Mouse (Mus musculus) hindbrain, postnatal 0 days (tissue): Measurements from ENCODE around the gene Eps15. TPM values are rescaled to one million over a fixed set of nuclear protein-coding genes. Genes with fewer than 3 reads are reported as not detected.
A peak's percentile ranks its signal among the peaks of the same experiment; 100 is the strongest.

Source experiments
- ATAC-seq: fragments of 200-750 bp; cut with Nextera tagmentation; 2 replicates; pipeline ENCODE4 v1.8.0; 2017; ENCODE audit warnings: mild to moderate bottlenecking, moderate TSS enrichment, moderate library complexity
- DNase-seq: peaks from one replicate; pipeline ENCODE4 v3.0.0-alpha.2; 2015; ENCODE audit warnings: low spot score
- H3K27ac ChIP-seq: fragments of 300-500 bp; sonication (generic); 2 replicates; pipeline ENCODE4 v1.5.1; 2014; ENCODE audit warnings: mild to moderate bottlenecking
- H3K27me3 ChIP-seq: fragments of 300-500 bp; sonication (generic); 2 replicates; pipeline ENCODE4 v1.6.1; 2014; ENCODE audit warnings: low read length, mixed read lengths; ENCODE audit not compliant: insufficient read depth
- H3K36me3 ChIP-seq: fragments of 300-500 bp; sonication (generic); 2 replicates; pipeline ENCODE4 v1.6.1; 2014; ENCODE audit warnings: low read length, mixed read lengths; ENCODE audit not compliant: insufficient read depth
- H3K4me1 ChIP-seq: fragments of 300-500 bp; sonication (generic); 2 replicates; pipeline ENCODE4 v1.6.1; 2014; ENCODE audit warnings: antibody characterized with exemption, low read length, mixed read lengths; ENCODE audit not compliant: insufficient read depth
- H3K4me2 ChIP-seq: fragments of 300-500 bp; sonication (generic); 2 replicates; pipeline ENCODE4 v1.6.1; 2014; ENCODE audit warnings: low read depth, mild to moderate bottlenecking, low read length, moderate library complexity, mixed read lengths
- H3K4me3 ChIP-seq: fragments of 300-500 bp; sonication (generic); 2 replicates; pipeline ENCODE4 v1.5.1; 2014; ENCODE audit warnings: low read length
- H3K9ac ChIP-seq: fragments of 300-500 bp; sonication (generic); replicated peaks from 2 replicates; pipeline ENCODE4 v1.6.1; 2014; ENCODE audit warnings: mild to moderate bottlenecking, low read length, moderate library complexity, mixed read lengths
- H3K9me3 ChIP-seq: fragments of 300-500 bp; sonication (generic); 2 replicates; pipeline ENCODE4 v1.6.1; 2016; ENCODE audit warnings: low read length, mixed read lengths
- CTCF ChIP-seq: IDR thresholded peaks from 2 replicates; pipeline ENCODE4 v1.5.1; 2016; ENCODE audit warnings: antibody characterized with exemption, control low read depth, low read depth
- WGBS: fragments of 180-500 bp; shearing (Covaris S2); extraction: QIAGEN DNeasy Blood & Tissue Kit; methylation state at CpG from one replicate; pipeline ENCODE4 v1.1.7; 2014; 5-methylcytosine and 5-hydroxymethylcytosine counted together
- polyA plus RNA-seq: library from polyadenylated mRNA; unstranded; fragments of >200 nt; fragmentation: Nextera tagmentation; extraction: Ambion mirVana; gene quantifications from 2 replicates; pipeline ENCODE4 v1.2.1, GENCODE M21; 2015
- total RNA-seq: library from RNA; depleted of rRNA; stranded (reverse); fragments of >200 nt; gene quantifications from 2 replicates; pipeline ENCODE4 v1.2.3, GENCODE M21; 2014; rRNA removed

Gene Eps15
- 68.8 and 73.0 TPM in 2 replicates for total RNA-seq
- polyA plus RNA-seq = 57.4 and 58.1 TPM in 2 replicates

DNA sequence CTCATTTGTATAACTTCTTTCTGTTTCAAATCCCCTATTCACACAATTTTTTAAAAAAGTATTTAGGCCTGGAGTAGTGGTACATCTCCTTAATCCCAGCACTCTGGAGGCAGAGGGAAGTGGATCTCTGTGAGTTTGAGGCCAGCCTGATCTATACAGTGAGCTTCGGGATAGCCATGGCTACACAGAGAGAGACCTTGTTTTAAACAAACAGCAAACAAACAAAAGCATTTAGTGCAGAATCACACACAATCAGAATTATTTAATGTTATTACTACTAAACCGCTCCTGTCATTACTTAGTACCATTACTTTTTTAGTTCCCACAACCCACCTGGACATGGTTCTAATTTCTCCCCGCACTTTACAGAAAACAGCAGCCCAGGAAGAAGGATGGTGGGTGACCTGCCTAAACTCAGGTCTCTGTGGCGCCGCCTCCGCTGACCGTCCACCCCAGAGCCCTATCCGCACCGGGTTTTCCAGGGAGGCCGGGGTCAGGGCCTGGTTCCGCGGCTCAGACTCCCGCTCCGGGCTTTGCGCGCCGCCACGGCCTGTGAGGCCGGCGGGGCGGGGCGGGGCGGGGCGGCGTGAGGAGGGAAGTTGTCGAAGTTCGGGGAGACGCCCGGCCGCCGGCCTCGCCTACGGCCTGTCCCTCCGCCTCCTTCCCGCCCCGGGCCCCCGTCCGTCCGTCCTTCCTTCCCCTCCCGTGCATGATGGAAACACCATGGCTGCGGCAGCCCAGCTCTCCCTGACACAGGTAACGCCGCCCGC, at the start of gene Eps15:
Eps15 (plus strand) TSS at position 580 of the 770 bp plus-strand sequence.
- ATAC-seq = peak; percentile 96

DNA sequence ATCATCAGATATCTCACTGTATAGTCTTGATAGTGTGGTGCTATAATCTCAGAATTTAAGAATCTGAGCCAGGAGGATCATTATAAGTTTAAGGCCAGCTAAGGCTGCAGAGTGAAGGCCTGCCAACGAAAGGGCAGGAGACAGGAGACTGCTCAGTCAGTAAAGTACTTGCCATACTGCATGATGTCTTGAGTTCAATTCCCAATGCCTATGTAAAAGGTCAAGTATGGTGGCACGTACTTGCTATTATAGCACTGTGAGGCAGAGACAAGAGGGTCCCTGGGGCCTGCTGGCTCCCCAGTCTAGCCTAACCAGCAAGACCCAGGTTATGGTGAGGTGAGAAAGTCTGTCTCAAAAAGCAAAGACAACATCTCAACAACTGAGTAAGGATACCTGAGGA, 45.9 kb upstream of the Eps15 start, which contains the start of gene Calr4:
Calr4 (plus strand) TSS at position 301 of the 400 bp plus-strand sequence.
- no peak within 1 kb of the TSS for H3K4me3 ChIP-seq
- no peaks in the 10 kb centered on the region for H3K36me3 ChIP-seq
- H3K4me2 ChIP-seq = no peak within 1 kb of the TSS
- H3K27me3 ChIP-seq = no peaks in the 10 kb centered on the region
- TF ChIP-seq CTCF = no peak
- no peaks in the 10 kb centered on the region for H3K9me3 ChIP-seq
- ATAC-seq (no peak), DNase-seq (no peak)
- peaks cover 5% of the 10 kb centered on the region for H3K4me1 ChIP-seq
- no peak within 1 kb of the TSS for H3K9ac ChIP-seq
- 79% methylated on average over 2 of the region's 2 CpGs for WGBS
- H3K27ac ChIP-seq = peak within 1 kb of the TSS; percentile 17; the same call in 1 of the 2 replicates

More for the DNA sequence above, at the start of gene Eps15:
- peak; percentile 92 for DNase-seq
- Histone ChIP-seq H3K9me3 (no peaks in the 10 kb centered on the region), H3K27ac (peak within 1 kb of the TSS; percentile 69), H3K27me3 (no peaks in the 10 kb centered on the region), H3K4me2 (peak within 1 kb of the TSS; percentile 57), H3K9ac (peak within 1 kb of the TSS; percentile 70), H3K4me3 (peak within 1 kb of the TSS; percentile 87), H3K36me3 (no peaks in the 10 kb centered on the region), H3K4me1 (no peaks in the 10 kb centered on the region)
- WGBS = 4% methylated on average over 25 of the region's 44 CpGs
- TF ChIP-seq CTCF = no peak

DNA sequence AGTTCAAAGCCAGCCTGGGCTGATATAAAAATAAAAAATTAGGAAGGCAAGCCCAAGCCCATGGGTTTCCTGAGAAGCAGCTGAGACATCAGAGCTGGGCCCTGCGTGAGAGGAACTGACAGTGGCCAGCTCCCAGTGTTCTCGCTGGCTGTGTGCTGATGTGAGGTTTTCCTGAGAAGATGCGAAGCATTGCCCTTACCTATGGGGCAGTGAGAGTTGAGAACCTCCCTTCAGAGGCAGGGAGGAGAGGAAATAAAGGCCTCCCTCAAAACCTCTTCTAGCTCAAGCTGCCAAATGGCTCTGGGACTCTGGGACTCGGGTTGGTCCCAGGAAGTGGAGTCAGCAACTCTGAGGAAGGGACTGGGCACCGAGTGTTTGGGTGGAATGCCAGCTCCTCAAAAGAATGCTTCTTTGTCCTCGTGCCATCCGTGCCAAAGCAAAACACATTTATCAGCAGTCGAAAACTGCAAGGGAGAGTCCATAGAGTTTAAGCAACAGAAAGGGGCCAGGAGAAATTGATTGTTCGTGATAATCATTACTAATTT, 45.2 kb upstream of the Eps15 start:
- Histone ChIP-seq H3K36me3 (no peaks in the 10 kb centered on the region), H3K27ac (peak overlapping the region; percentile 17; the same call in 1 of the 2 replicates), H3K9me3 (no peaks in the 10 kb centered on the region), H3K4me3 (no peak overlapping the region), H3K9ac (no peak overlapping the region), H3K27me3 (no peaks in the 10 kb centered on the region), H3K4me1 (peaks cover 5% of the 10 kb centered on the region), H3K4me2 (no peak overlapping the region)
- no peak for TF ChIP-seq CTCF
- 41% methylated on average over 9 of the region's 9 CpGs for WGBS
- peak; percentile 65; the same call in 1 of the 2 replicates for ATAC-seq
- peak; percentile 65 for DNase-seq

DNA sequence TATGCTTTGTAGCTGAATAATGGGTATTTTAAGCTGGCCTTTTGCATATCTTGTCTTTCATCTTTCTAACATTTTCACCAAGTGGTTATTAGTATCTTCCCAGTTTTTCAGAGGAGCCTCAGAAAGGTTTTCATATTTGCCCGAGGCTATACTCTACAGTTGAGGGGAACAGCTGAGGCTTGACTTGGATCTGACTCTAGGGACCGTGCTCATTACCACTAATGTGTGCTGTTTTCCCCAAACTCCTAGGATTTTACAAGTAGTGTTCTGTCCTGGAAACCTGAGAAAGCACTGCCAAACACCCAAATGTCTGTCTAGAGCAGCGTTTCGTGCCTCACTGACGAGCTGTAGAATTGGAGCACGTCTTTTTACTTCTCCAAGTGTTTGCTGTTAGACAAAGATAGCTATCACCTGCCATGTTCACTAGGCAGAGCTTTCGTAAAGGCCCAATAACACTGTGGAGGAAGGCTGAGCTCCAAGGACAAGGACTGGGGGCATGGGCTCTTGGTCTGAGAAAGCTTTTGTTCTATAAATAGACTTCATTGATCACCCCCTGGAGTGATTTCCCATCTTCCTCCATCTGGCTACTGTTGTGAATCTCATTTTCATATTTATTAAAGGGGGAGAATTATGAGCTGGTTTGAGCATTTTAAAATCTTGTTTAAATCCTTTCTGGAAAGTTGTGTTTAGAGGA, 43.7 kb upstream of the Eps15 start:
- H3K36me3 ChIP-seq = no peaks in the 10 kb centered on the region
- no peaks in the 10 kb centered on the region for H3K27me3 ChIP-seq
- DNase-seq = peak; percentile 39
- no peak for TF ChIP-seq CTCF
- 0 out of 2 replicates have a peak overlapping the region, but pooled peaks have one; percentile 2 for H3K4me2 ChIP-seq
- no peaks in the 10 kb centered on the region for H3K9me3 ChIP-seq
- peaks cover 5% of the 10 kb centered on the region for H3K4me1 ChIP-seq
- peak overlapping the region; percentile 42; the same call in 1 of the 2 replicates for H3K27ac ChIP-seq
- 40% methylated on average over 7 of the region's 7 CpGs for WGBS
- H3K4me3 ChIP-seq = no peak overlapping the region
- ATAC-seq = no peak
- 0 out of 2 replicates have a peak overlapping the region, but pooled peaks have one; percentile 4 for H3K9ac ChIP-seq

DNA sequence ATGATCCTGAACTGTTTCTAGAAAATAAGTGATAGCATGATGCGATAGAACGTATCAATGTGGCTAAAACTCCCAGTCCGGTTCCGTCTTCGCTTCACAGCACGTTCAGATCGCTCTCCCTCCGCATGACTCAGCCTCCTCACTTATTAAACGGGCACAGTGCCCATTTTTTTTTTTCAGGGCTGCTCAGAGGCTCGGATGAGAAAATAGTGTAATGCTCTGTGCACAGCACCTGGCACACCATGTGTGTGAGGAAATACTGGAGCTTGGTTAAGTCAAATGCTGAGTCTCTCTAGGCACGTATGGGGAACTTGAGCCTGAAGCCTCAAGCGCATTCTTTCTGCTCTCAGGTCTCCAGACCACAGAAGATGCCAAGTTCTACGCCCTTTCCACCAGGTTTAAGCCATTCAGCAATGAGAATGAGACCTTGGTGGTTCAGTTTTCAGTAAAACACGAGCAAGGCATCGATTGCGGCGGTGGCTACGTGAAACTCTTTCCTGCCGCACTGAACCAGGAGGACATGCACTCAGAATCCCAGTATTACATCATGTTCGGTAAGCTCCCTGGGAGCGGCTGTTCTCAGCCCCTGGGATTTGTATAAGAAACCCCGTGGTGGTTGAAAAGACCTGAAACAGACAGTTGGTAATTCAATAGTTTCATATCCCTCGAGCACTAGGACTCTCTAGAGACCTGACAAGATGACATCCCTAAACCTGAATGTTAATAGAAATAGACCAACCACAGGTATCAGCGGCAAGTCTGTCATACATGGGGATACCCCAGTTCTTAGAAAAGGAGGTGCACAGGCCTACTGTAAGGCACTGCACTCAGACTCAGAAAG, 41.4 kb upstream of the Eps15 start:
- DNase-seq = peak; percentile 32
- Histone ChIP-seq H3K9me3 (no peaks in the 10 kb centered on the region), H3K27me3 (no peaks in the 10 kb centered on the region), H3K27ac (no peak overlapping the region), H3K4me2 (no peak overlapping the region), H3K4me3 (no peak overlapping the region), H3K4me1 (peaks cover 5% of the 10 kb centered on the region), H3K9ac (no peak overlapping the region), H3K36me3 (no peaks in the 10 kb centered on the region)
- no peak for ATAC-seq
- TF ChIP-seq CTCF = no peak
- WGBS = 64% methylated on average over 24 of the region's 24 CpGs

DNA sequence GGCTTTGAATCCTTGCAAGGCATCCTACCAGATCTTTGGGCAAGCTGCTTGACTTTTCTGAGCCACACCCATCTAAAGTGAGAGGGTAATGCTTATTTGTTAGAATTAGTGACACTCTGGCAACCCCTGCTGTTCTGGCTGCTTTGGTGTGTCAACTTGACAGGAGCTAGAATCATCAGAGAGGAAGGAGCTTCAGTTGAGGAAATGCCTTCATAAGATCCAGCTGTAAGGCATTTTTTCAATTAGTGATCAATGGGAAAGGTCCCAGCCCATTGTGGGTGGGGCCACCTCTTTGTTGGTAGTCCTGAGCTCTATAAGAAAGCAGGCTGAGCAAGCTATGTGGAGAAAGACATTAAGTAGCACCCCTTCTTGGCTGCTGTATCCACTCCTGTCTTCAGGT, 38.8 kb upstream of the Eps15 start:
- no peak for ATAC-seq

More for the DNA sequence above, 38.8 kb upstream of the Eps15 start:
- H3K27ac ChIP-seq = no peak overlapping the region
- H3K9ac ChIP-seq = no peak overlapping the region
- TF ChIP-seq CTCF = no peak
- H3K4me2 ChIP-seq = no peak overlapping the region
- H3K4me1 ChIP-seq = peaks cover 5% of the 10 kb centered on the region
- H3K9me3 ChIP-seq = no peaks in the 10 kb centered on the region
- no peak for DNase-seq
- no peaks in the 10 kb centered on the region for H3K36me3 ChIP-seq
- H3K4me3 ChIP-seq = no peak overlapping the region
- H3K27me3 ChIP-seq = no peaks in the 10 kb centered on the region
